Mouse (Mus musculus) CH12.LX (cell line): ENCODE measurements at regions not wholly inside any gene's neighbourhood (a gene's known extent, or its start where the extent isn't known, plus 50 kb on each side); places are given as distances from the start of the nearest gene placed in this dataset.

Experiments used
- CTCF ChIP-seq, 2 experiments: IDR thresholded peaks in 1 of 2; conservative IDR thresholded peaks in 1 of 2; 2 replicates each; pipeline ENCODE4 v1.5.1; 2011 to 2012; ENCODE audit warnings: low read depth in 2 of 2, low read length in 2 of 2, improper control_type of control experiment in 1 of 2, inconsistent platforms in 1 of 2, mild to moderate bottlenecking in 1 of 2, moderate library complexity in 1 of 2
- ETS1 ChIP-seq: conservative IDR thresholded peaks from 2 replicates; pipeline ENCODE4 v1.6.1; 2012; ENCODE audit warnings: low read depth, mild to moderate bottlenecking, inconsistent platforms, low read length, improper control_type of control experiment, moderate library complexity

GRCm38 (mm10) chr3:99067168-99067567 is 73.7 kb upstream of the Wars2 start:
- no peak for TF ChIP-seq CTCF (conservative IDR thresholded peaks at IDR 0.05 in 1 of 2, IDR thresholded peaks at IDR 0.05 in 1 of 2; ENCODE audit: low read depth in 2 of 2, low read length in 2 of 2)
- TF ChIP-seq ETS1 = no peak
